Mouse (Mus musculus): ENCODE measurements around the gene Eid1.

DNA sequence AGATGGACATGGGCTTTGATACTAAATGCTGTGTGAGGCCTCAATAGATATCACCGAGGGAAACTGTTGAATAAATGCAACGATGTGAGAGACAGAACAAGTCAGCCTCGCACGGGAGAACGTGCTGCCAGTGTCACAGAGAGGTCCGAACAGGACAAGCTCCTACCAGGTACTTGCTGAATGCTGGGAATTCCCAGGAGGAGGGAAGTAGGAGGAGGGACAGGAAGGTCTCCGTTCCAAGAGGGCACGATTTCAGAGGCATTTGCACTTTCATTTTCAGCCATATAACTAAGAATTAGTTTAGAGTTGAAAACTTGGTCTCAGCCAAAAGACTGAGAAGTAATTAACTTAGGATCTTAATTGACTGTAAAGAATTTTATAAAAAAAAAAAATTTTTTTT lies 21.3 kb upstream of the Eid1 start:
- TF ChIP-seq HCFC1 (IDR thresholded peaks at IDR 0.05; ENCODE audit: borderline replicate concordance, insufficient read depth, low read length) = no peak
- no peak for TF ChIP-seq MAFK (IDR thresholded peaks at IDR 0.05; ENCODE audit: insufficient read depth, low read depth, low read length)
- no peak for TF ChIP-seq ZNF384 (IDR thresholded peaks at IDR 0.05; ENCODE audit: low read depth, low read length)
- no peak for TF ChIP-seq ZC3H11A (IDR thresholded peaks at IDR 0.05; ENCODE audit: borderline replicate concordance, low read depth, low read length)

Data from ES-E14 (cell line).